Mouse (Mus musculus) lung, postnatal 0 days (tissue): ENCODE data around the gene 4933411K16Rik.

Experiments used
- CTCF ChIP-seq: IDR thresholded peaks from 2 replicates; pipeline ENCODE4 v1.5.1; 2016; ENCODE audit warnings: antibody characterized with exemption, mild to moderate bottlenecking
- EP300 ChIP-seq: IDR thresholded peaks from 2 replicates; pipeline ENCODE4 v1.6.1; 2016; ENCODE audit warnings: antibody characterized with exemption, mild to moderate bottlenecking, control low read depth

- TF ChIP-seq CTCF (no peak), EP300 (no peak)
Observed at GRCm38 (mm10) chr19:42022542-42022848, 29.6 kb upstream of the 4933411K16Rik start.
